Mouse (Mus musculus) forebrain, embryonic 11.5 days (tissue): ENCODE measurements around the gene Gnaq. TPM values are rescaled to one million over a fixed set of nuclear protein-coding genes. Genes with fewer than 3 reads are reported as not detected.

ENCODE experiments used
- ATAC-seq: fragments of 200-750 bp; cut with Nextera tagmentation; replicated peaks from 2 replicates; pipeline ENCODE4 v1.8.0; 2017; ENCODE audit warnings: moderate TSS enrichment; ENCODE audit not compliant: low FRiP score
- DNase-seq: peaks from one replicate; pipeline ENCODE4 v3.0.0-alpha.2; 2017; ENCODE audit warnings: low spot score
- H3K27ac ChIP-seq: fragments of 300-500 bp; sonication (generic); 2 replicates; pipeline ENCODE4 v1.5.1; 2014; ENCODE audit warnings: low read depth, low read length
- H3K27me3 ChIP-seq: fragments of 300-500 bp; sonication (generic); 2 replicates; pipeline ENCODE4 v1.6.1; 2014; ENCODE audit warnings: mild to moderate bottlenecking, low read length, mixed read lengths; ENCODE audit not compliant: control insufficient read depth, insufficient read depth
- H3K36me3 ChIP-seq: fragments of 300-500 bp; sonication (generic); 2 replicates; pipeline ENCODE4 v1.6.1; 2014; ENCODE audit warnings: mild to moderate bottlenecking, low read length, moderate library complexity, mixed read lengths; ENCODE audit not compliant: control insufficient read depth, insufficient read depth
- H3K4me1 ChIP-seq: fragments of 300-500 bp; sonication (generic); replicated peaks from 2 replicates; pipeline ENCODE4 v1.6.1; 2014; ENCODE audit warnings: low read length, mixed read lengths; ENCODE audit not compliant: control insufficient read depth, insufficient read depth
- H3K4me2 ChIP-seq: fragments of 300-500 bp; sonication (generic); 2 replicates; pipeline ENCODE4 v1.6.1; 2014; ENCODE audit warnings: low read depth, mild to moderate bottlenecking, low read length, moderate library complexity, mixed read lengths; ENCODE audit not compliant: severe bottlenecking
- H3K4me3 ChIP-seq: fragments of 300-500 bp; sonication (generic); 2 replicates; pipeline ENCODE4 v1.5.1; 2014; ENCODE audit warnings: low read depth, low read length
- H3K9ac ChIP-seq: fragments of 300-500 bp; sonication (generic); 2 replicates; pipeline ENCODE4 v1.6.1; 2014; ENCODE audit warnings: low read length
- H3K9me3 ChIP-seq: fragments of 300-500 bp; sonication (generic); 2 replicates; pipeline ENCODE4 v1.6.1; 2016; ENCODE audit warnings: low read length, mixed read lengths; ENCODE audit not compliant: control insufficient read depth
- WGBS: fragments of 180-500 bp; shearing (Covaris S2); extraction: QIAGEN DNeasy Blood & Tissue Kit; methylation state at CpG from one replicate; pipeline ENCODE4 v1.1.7; 2014; 5-methylcytosine and 5-hydroxymethylcytosine counted together
- polyA plus RNA-seq: library from polyadenylated mRNA; unstranded; fragments of >200 nt; fragmentation: Nextera tagmentation; extraction: Ambion mirVana; gene quantifications from 2 replicates; pipeline ENCODE4 v1.2.1, GENCODE M21; 2014

Gnaq gene
- polyA plus RNA-seq, 1 experiment from 2014 or later, result 19.7 TPM

GRCm38 (mm10) chr19:16113295-16113694 is 19.3 kb upstream of the Gnaq start:
- WGBS, result 91% methylated on average over 1 of the region's 1 CpGs
- H3K4me2 ChIP-seq, result no peak overlapping the region
- H3K4me1 ChIP-seq, result no peaks in the 10 kb centered on the region
- no peak overlapping the region for H3K4me3 ChIP-seq
- H3K9me3 ChIP-seq, result no peaks in the 10 kb centered on the region
- H3K27ac ChIP-seq, result no peak overlapping the region
- no peak for ATAC-seq
- no peak overlapping the region for H3K9ac ChIP-seq
- no peaks in the 10 kb centered on the region for H3K36me3 ChIP-seq
- DNase-seq, result no peak
- H3K27me3 ChIP-seq, result no peaks in the 10 kb centered on the region

GRCm38 (mm10) chr19:16118421-16118820 is 14.2 kb upstream of the Gnaq start:
- Histone ChIP-seq H3K27me3 (no peaks in the 10 kb centered on the region), H3K4me3 (no peak overlapping the region), H3K4me2 (no peak overlapping the region), H3K9me3 (no peaks in the 10 kb centered on the region), H3K36me3 (no peaks in the 10 kb centered on the region), H3K4me1 (no peaks in the 10 kb centered on the region), H3K27ac (no peak overlapping the region), H3K9ac (no peak overlapping the region)
- DNase-seq, result no peak
- 87% methylated on average over 4 of the region's 4 CpGs for WGBS
- ATAC-seq, result no peak

- Histone ChIP-seq H3K4me1 (no peaks in the 10 kb centered on the region), H3K36me3 (no peaks in the 10 kb centered on the region), H3K9ac (no peak overlapping the region), H3K27me3 (no peaks in the 10 kb centered on the region), H3K27ac (no peak overlapping the region), H3K4me2 (no peak overlapping the region), H3K4me3 (no peak overlapping the region), H3K9me3 (no peaks in the 10 kb centered on the region)
- 81% methylated on average over 2 of the region's 2 CpGs for WGBS
- ATAC-seq (no peak), DNase-seq (no peak)
Measured at GRCm38 (mm10) chr19:16121301-16121700, 11.3 kb upstream of the Gnaq start.

GRCm38 (mm10) chr19:16128715-16129114 is 3.9 kb upstream of the Gnaq start:
- no peaks in the 10 kb centered on the region for H3K9me3 ChIP-seq
- 43% methylated on average over 5 of the region's 5 CpGs for WGBS
- H3K27me3 ChIP-seq, result no peaks in the 10 kb centered on the region
- H3K4me2 ChIP-seq, result no peak overlapping the region
- DNase-seq (no peak), ATAC-seq (no peak)
- no peak overlapping the region for H3K27ac ChIP-seq
- H3K36me3 ChIP-seq, result no peaks in the 10 kb centered on the region
- no peak overlapping the region for H3K4me3 ChIP-seq
- H3K4me1 ChIP-seq, result no peaks in the 10 kb centered on the region
- no peak overlapping the region for H3K9ac ChIP-seq

GRCm38 (mm10) chr19:16129171-16129570 is 3.5 kb upstream of the Gnaq start:
- ATAC-seq (no peak), DNase-seq (no peak)
- Histone ChIP-seq H3K9ac (no peak overlapping the region), H3K4me2 (no peak overlapping the region), H3K9me3 (no peaks in the 10 kb centered on the region), H3K4me1 (no peaks in the 10 kb centered on the region), H3K36me3 (no peaks in the 10 kb centered on the region), H3K27ac (no peak overlapping the region), H3K4me3 (no peak overlapping the region), H3K27me3 (no peaks in the 10 kb centered on the region)
- WGBS, result 100% methylated on average over 2 of the region's 2 CpGs

GRCm38 (mm10) chr19:16130476-16130875 is 2.2 kb upstream of the Gnaq start:
- Histone ChIP-seq H3K36me3 (no peaks in the 10 kb centered on the region), H3K4me3 (no peak overlapping the region), H3K9ac (no peak overlapping the region), H3K4me1 (no peaks in the 10 kb centered on the region), H3K4me2 (no peak overlapping the region), H3K9me3 (no peaks in the 10 kb centered on the region), H3K27ac (no peak overlapping the region), H3K27me3 (no peaks in the 10 kb centered on the region)
- 53% methylated on average over 3 of the region's 3 CpGs for WGBS
- DNase-seq (no peak), ATAC-seq (no peak)

GRCm38 (mm10) chr19:16131831-16132230 is 800 bp upstream of the Gnaq start:
- H3K4me3 ChIP-seq, result peak overlapping the region; percentile 96
- no peaks in the 10 kb centered on the region for H3K4me1 ChIP-seq
- peak overlapping the region; percentile 66; the same call in 1 of the 2 replicates for H3K27ac ChIP-seq
- H3K27me3 ChIP-seq, result no peaks in the 10 kb centered on the region
- H3K36me3 ChIP-seq, result no peaks in the 10 kb centered on the region
- no peak for ATAC-seq
- H3K9me3 ChIP-seq, result no peaks in the 10 kb centered on the region
- 13% methylated on average over 6 of the region's 6 CpGs for WGBS
- peak overlapping the region; percentile 67 for H3K4me2 ChIP-seq
- peak overlapping the region; percentile 97 for H3K9ac ChIP-seq
- DNase-seq, result no peak

GRCm38 (mm10) chr19:16132340-16132790 is 266 bp upstream of the Gnaq start:
- H3K36me3 ChIP-seq, result no peaks in the 10 kb centered on the region
- WGBS, result 0% methylated on average over 17 of the region's 57 CpGs
- H3K27me3 ChIP-seq, result no peaks in the 10 kb centered on the region
- H3K4me3 ChIP-seq, result peak overlapping the region; percentile 96
- ATAC-seq (peak; percentile 91), DNase-seq (peak; percentile 98)
- no peaks in the 10 kb centered on the region for H3K4me1 ChIP-seq
- H3K27ac ChIP-seq, result peak overlapping the region; percentile 97
- H3K4me2 ChIP-seq, result peak overlapping the region; percentile 67
- H3K9me3 ChIP-seq, result no peaks in the 10 kb centered on the region
- peak overlapping the region; percentile 97 for H3K9ac ChIP-seq

- H3K9me3 ChIP-seq, result no peaks in the 10 kb centered on the region
- peak overlapping the region; percentile 96 for H3K4me3 ChIP-seq
- ATAC-seq (peak; percentile 68), DNase-seq (peak; percentile 86)
- H3K27ac ChIP-seq, result peak overlapping the region; percentile 97
- no peaks in the 10 kb centered on the region for H3K4me1 ChIP-seq
- H3K27me3 ChIP-seq, result no peaks in the 10 kb centered on the region
- H3K9ac ChIP-seq, result peak overlapping the region; percentile 97
- H3K4me2 ChIP-seq, result peak overlapping the region; percentile 67
- no peaks in the 10 kb centered on the region for H3K36me3 ChIP-seq
- under 1% methylated on average over 115 of the region's 139 CpGs for WGBS
Measured at GRCm38 (mm10) chr19:16132865-16133720, 462 bp downstream of the Gnaq start.
